Mouse (Mus musculus) frontal cortex, adult (tissue): ENCODE data around the gene Dlg2.

Experiments
- ATAC-seq: cut with Nextera tagmentation; 2 replicates; pipeline ENCODE4 v1.9.2; 2017; ENCODE audit warnings: mild to moderate bottlenecking, moderate library complexity, mixed read lengths; ENCODE audit not compliant: low TSS enrichment

The Dlg2 gene

GRCm38 (mm10) chr7:92047271-92047670 lies 1570.8 kb downstream of the Dlg2 start:
- no peak for ATAC-seq

- peak; percentile 90 for ATAC-seq
Observed at GRCm38 (mm10) chr7:92048876-92049275, 1572.4 kb downstream of the Dlg2 start.

- no peak for ATAC-seq
Observed at GRCm38 (mm10) chr7:92066851-92067250, 1590.4 kb downstream of the Dlg2 start.

GRCm38 (mm10) chr7:92087429-92087828 lies 1611.0 kb downstream of the Dlg2 start:
- no peak for ATAC-seq

GRCm38 (mm10) chr7:92093860-92094259 lies 1617.4 kb downstream of the Dlg2 start:
- ATAC-seq = peak; percentile 84

GRCm38 (mm10) chr7:92095198-92095597 lies 1618.7 kb downstream of the Dlg2 start:
- peak; percentile 77 for ATAC-seq

GRCm38 (mm10) chr7:92100847-92101246 lies 1624.4 kb downstream of the Dlg2 start:
- no peak for ATAC-seq

GRCm38 (mm10) chr7:92102892-92103543 lies 1626.5 kb downstream of the Dlg2 start:
- ATAC-seq = peak; percentile 77

GRCm38 (mm10) chr7:92105477-92105876 lies 1629.0 kb downstream of the Dlg2 start:
- ATAC-seq = no peak

- ATAC-seq = no peak
Observed at GRCm38 (mm10) chr7:92105956-92106355, 1629.5 kb downstream of the Dlg2 start.

GRCm38 (mm10) chr7:92113065-92113464 lies 1636.6 kb downstream of the Dlg2 start:
- no peak for ATAC-seq

GRCm38 (mm10) chr7:92115237-92115871 lies 1638.9 kb downstream of the Dlg2 start:
- ATAC-seq = peak; percentile 82

GRCm38 (mm10) chr7:92123276-92123675 lies 1646.8 kb downstream of the Dlg2 start:
- no peak for ATAC-seq

GRCm38 (mm10) chr7:92125886-92126285 lies 1649.4 kb downstream of the Dlg2 start:
- ATAC-seq = peak; percentile 76

GRCm38 (mm10) chr7:92134301-92134700 lies 1657.8 kb downstream of the Dlg2 start:
- ATAC-seq = no peak

GRCm38 (mm10) chr7:92135624-92136023 lies 1659.2 kb downstream of the Dlg2 start:
- no peak for ATAC-seq

- ATAC-seq = peak; percentile 52; the same call in 1 of the 2 replicates
Observed at GRCm38 (mm10) chr7:92140051-92140817, 1663.8 kb downstream of the Dlg2 start.

GRCm38 (mm10) chr7:92147499-92147898 lies 1671.0 kb downstream of the Dlg2 start:
- ATAC-seq = no peak

GRCm38 (mm10) chr7:92150768-92151167 lies 1674.3 kb downstream of the Dlg2 start:
- ATAC-seq = no peak

GRCm38 (mm10) chr7:92154603-92155002 lies 1678.1 kb downstream of the Dlg2 start:
- no peak for ATAC-seq

GRCm38 (mm10) chr7:92163150-92163549 lies 1686.7 kb downstream of the Dlg2 start:
- ATAC-seq = 0 out of 2 replicates have a peak, but pooled peaks have one; percentile 56

- ATAC-seq = no peak
Observed at GRCm38 (mm10) chr7:92164316-92164715, 1687.8 kb downstream of the Dlg2 start.
